Mouse (Mus musculus) layer of hippocampus, adult 6 months (tissue): ENCODE results near the gene Olfr1121. TPM values are rescaled to one million over a fixed set of nuclear protein-coding genes. Genes with fewer than 3 reads are reported as not detected.

Source experiments
- long read RNA-seq, 2 experiments: library from polyadenylated mRNA; unstranded; transcript quantifications; one replicate each; pipeline ENCODE4 v2.0.0; 2019 to 2020
- polyA plus RNA-seq: library from polyadenylated mRNA; unstranded; fragments of <200 nt; fragmentation: Nextera tagmentation; gene quantifications from 2 replicates; pipeline ENCODE4 v1.2.3, GENCODE M21; 2021

Olfr1121 gene
- polyA plus RNA-seq = not detected in 2 replicates
- long read RNA-seq, experiment 1 = 0 reads
- long read RNA-seq, experiment 2 = 0 reads

DNA sequence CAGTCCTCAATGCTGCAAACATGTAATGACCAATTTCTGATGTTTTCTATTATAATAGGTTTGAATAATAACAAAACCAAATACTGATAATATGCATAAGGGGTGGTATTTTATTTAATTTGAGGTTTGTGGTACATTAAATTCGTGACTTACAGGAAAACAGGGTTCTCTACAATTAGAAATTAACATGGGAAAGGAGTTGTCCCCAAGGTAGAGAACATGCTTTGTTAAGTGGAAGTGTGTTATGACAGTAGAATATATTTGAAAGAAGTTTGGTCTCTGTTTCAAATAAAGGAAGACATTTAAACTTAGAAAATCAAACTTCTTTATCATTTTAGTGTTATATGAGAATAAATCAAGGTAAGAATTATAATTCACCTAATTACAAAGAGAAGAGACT lies at the start of gene Olfr1121:
Gene Olfr1121 (plus strand): TSS at position 301 of the 400 bp plus-strand sequence.

DNA sequence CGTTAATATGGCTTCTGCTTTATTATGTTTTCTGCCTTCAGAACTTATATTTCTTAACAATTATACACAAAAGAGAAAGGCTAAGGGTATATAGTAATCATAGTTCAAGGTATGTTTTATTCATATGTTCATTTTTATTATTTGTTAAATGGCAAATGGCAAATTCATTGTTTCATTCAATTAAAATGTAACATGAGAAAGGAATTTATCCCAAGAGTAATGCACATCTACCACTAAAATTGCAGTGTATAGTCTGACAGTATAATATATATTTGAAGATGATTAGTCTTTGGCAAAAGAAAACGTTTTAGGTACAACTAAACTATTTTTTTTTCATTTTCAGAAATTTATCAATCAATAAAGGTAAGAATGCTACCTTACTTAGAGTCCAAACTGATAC lies 15.2 kb upstream of the Olfr1121 start, which contains the start of gene Olfr1120:
Gene Olfr1120 (plus strand): TSS at position 301 of the 400 bp plus-strand sequence.

GRCm38 (mm10) chr2:87385549-87385948 lies 15.9 kb downstream of the Olfr1121 start, which contains the start of gene Olfr1122:
Gene Olfr1122 (plus strand): TSS chr2:87385849.

GRCm38 (mm10) chr2:87416335-87416734 lies 46.6 kb downstream of the Olfr1121 start, which contains the start of gene Olfr1123:
Gene Olfr1123 (plus strand): TSS chr2:87416635.

Other genes with a start within 250 kb of the Olfr1121 start
- not detected in 2 replicates for gene Olfr1110, start 229.6 kb upstream of the Olfr1121 start, polyA plus RNA-seq
- gene Olfr1111, start 217.3 kb upstream of the Olfr1121 start, polyA plus RNA-seq = not detected in 2 replicates
- not detected in 2 replicates for gene Olfr1112, start 182.1 kb upstream of the Olfr1121 start, polyA plus RNA-seq
- not detected in 2 replicates for gene Olfr1113, start 160.9 kb upstream of the Olfr1121 start, polyA plus RNA-seq
- gene Olfr1115, start 121.9 kb upstream of the Olfr1121 start, polyA plus RNA-seq = not detected in 2 replicates
- gene Olfr1116, start 102.4 kb upstream of the Olfr1121 start, polyA plus RNA-seq = not detected in 2 replicates
- gene Olfr1118, start 62.3 kb upstream of the Olfr1121 start, polyA plus RNA-seq = not detected in 2 replicates
- not detected in 2 replicates for gene Olfr1120, start 15.1 kb upstream of the Olfr1121 start, polyA plus RNA-seq
- not detected in 2 replicates for gene Olfr1122, start 16.0 kb downstream of the Olfr1121 start, polyA plus RNA-seq
- not detected in 2 replicates for gene Olfr1123, start 46.7 kb downstream of the Olfr1121 start, polyA plus RNA-seq
- 0.09 and 0.18 TPM in 2 replicates for gene Olfr1124, start 60.4 kb downstream of the Olfr1121 start, polyA plus RNA-seq
- gene Olfr1126, start 84.1 kb downstream of the Olfr1121 start, polyA plus RNA-seq = not detected in 2 replicates
- not detected in 2 replicates for gene Pramel7, start 127.2 kb downstream of the Olfr1121 start, polyA plus RNA-seq
- gene Pramel6, start 136.7 kb downstream of the Olfr1121 start, polyA plus RNA-seq = not detected in 2 replicates
- gene Olfr153, start 161.9 kb downstream of the Olfr1121 start, polyA plus RNA-seq = not detected in 2 replicates
- not detected in 2 replicates for gene Olfr1128, start 175.6 kb downstream of the Olfr1121 start, polyA plus RNA-seq
- not detected in 2 replicates for gene Olfr1129, start 204.0 kb downstream of the Olfr1121 start, polyA plus RNA-seq
- gene Olfr1130, start 236.3 kb downstream of the Olfr1121 start, polyA plus RNA-seq = not detected in 2 replicates